Mouse (Mus musculus): Measurements from ENCODE around the gene Zfp46. TPM values are rescaled to one million over a fixed set of nuclear protein-coding genes. Genes with fewer than 3 reads are reported as not detected.
A peak's percentile ranks its signal among the peaks of the same experiment; 100 is the strongest.

Gene Zfp46
- polyA plus RNA-seq, 1 experiment from 2014 or later, result 24.2 TPM

GRCm38 (mm10) chr4:136290781-136291595, 6.5 kb downstream of the Zfp46 start:
- Histone ChIP-seq H3K9ac (ENCODE audit: low read depth, low read length) (no peak overlapping the region), H3K36me3 (ENCODE audit: control insufficient read depth, insufficient read depth, low read length) (peaks cover 81% of the 10 kb centered on the region)
- DNase-seq (ENCODE audit: low spot score), result no peak

GRCm38 (mm10) chr4:136291692-136292091, 7.2 kb downstream of the Zfp46 start:
- no peak overlapping the region for H3K4me2 ChIP-seq (ENCODE audit: low read depth, low read length)
- peaks cover 6% of the 10 kb centered on the region for H3K4me1 ChIP-seq (ENCODE audit: control insufficient read depth, insufficient read depth, low read length)
- no peaks in the 10 kb centered on the region; the same call in 1 of the 2 replicates for H3K9me3 ChIP-seq (ENCODE audit: control insufficient read depth, low read length)
- H3K27me3 ChIP-seq (replicated peaks; ENCODE audit: control insufficient read depth, insufficient read depth, low read length), result peaks cover 10% of the 10 kb centered on the region
- H3K36me3 ChIP-seq (ENCODE audit: control insufficient read depth, insufficient read depth, low read length), result peaks cover 81% of the 10 kb centered on the region
- H3K27ac ChIP-seq (replicated peaks; ENCODE audit: low read depth, low read length), result no peak overlapping the region
- H3K4me3 ChIP-seq (ENCODE audit: low read depth, low read length), result no peak overlapping the region
- WGBS, result 87% methylated on average over 6 of the region's 6 CpGs
- no peak for DNase-seq (ENCODE audit: low spot score)
- ATAC-seq (ENCODE audit: low read depth), result no peak
- H3K9ac ChIP-seq (ENCODE audit: low read depth, low read length), result no peak overlapping the region

More at GRCm38 (mm10) chr4:136290781-136291595, 6.5 kb downstream of the Zfp46 start:
- 69% methylated on average over 39 of the region's 39 CpGs for WGBS
- H3K27me3 ChIP-seq (replicated peaks; ENCODE audit: control insufficient read depth, insufficient read depth, low read length), result peaks cover 10% of the 10 kb centered on the region
- no peak overlapping the region for H3K27ac ChIP-seq (replicated peaks; ENCODE audit: low read depth, low read length)
- H3K9me3 ChIP-seq (ENCODE audit: control insufficient read depth, low read length), result no peaks in the 10 kb centered on the region; the same call in 1 of the 2 replicates
- no peak overlapping the region for H3K4me2 ChIP-seq (ENCODE audit: low read depth, low read length)
- H3K4me3 ChIP-seq (ENCODE audit: low read depth, low read length), result no peak overlapping the region
- ATAC-seq (ENCODE audit: low read depth), result no peak
- peaks cover 11% of the 10 kb centered on the region for H3K4me1 ChIP-seq (ENCODE audit: control insufficient read depth, insufficient read depth, low read length)

GRCm38 (mm10) chr4:136295941-136296340, 11.5 kb downstream of the Zfp46 start:
- ATAC-seq (ENCODE audit: low read depth) (no peak), DNase-seq (ENCODE audit: low spot score) (no peak)
- Histone ChIP-seq H3K9ac (ENCODE audit: low read depth, low read length) (no peak overlapping the region), H3K27ac (replicated peaks; ENCODE audit: low read depth, low read length) (no peak overlapping the region), H3K27me3 (replicated peaks; ENCODE audit: control insufficient read depth, insufficient read depth, low read length) (no peaks in the 10 kb centered on the region), H3K4me2 (ENCODE audit: low read depth, low read length) (no peak overlapping the region), H3K4me3 (ENCODE audit: low read depth, low read length) (no peak overlapping the region), H3K9me3 (ENCODE audit: control insufficient read depth, low read length) (no peaks in the 10 kb centered on the region), H3K4me1 (ENCODE audit: control insufficient read depth, insufficient read depth, low read length) (no peaks in the 10 kb centered on the region), H3K36me3 (ENCODE audit: control insufficient read depth, insufficient read depth, low read length) (peaks cover 40% of the 10 kb centered on the region)
- WGBS, result 68% methylated on average over 7 of the region's 7 CpGs

GRCm38 (mm10) chr4:136302462-136302861, 18.0 kb downstream of the Zfp46 start:
- no peaks in the 10 kb centered on the region for H3K4me1 ChIP-seq (ENCODE audit: control insufficient read depth, insufficient read depth, low read length)
- ATAC-seq (ENCODE audit: low read depth) (no peak), DNase-seq (ENCODE audit: low spot score) (no peak)
- no peak overlapping the region for H3K4me2 ChIP-seq (ENCODE audit: low read depth, low read length)
- 82% methylated on average over 4 of the region's 4 CpGs for WGBS
- H3K27ac ChIP-seq (replicated peaks; ENCODE audit: low read depth, low read length), result no peak overlapping the region
- H3K9me3 ChIP-seq (ENCODE audit: control insufficient read depth, low read length), result no peaks in the 10 kb centered on the region
- H3K4me3 ChIP-seq (ENCODE audit: low read depth, low read length), result no peak overlapping the region
- no peak overlapping the region for H3K9ac ChIP-seq (ENCODE audit: low read depth, low read length)
- no peaks in the 10 kb centered on the region for H3K36me3 ChIP-seq (ENCODE audit: control insufficient read depth, insufficient read depth, low read length)
- H3K27me3 ChIP-seq (replicated peaks; ENCODE audit: control insufficient read depth, insufficient read depth, low read length), result no peaks in the 10 kb centered on the region

- WGBS, result 26% methylated on average over 2 of the region's 2 CpGs
- no peak overlapping the region for H3K27ac ChIP-seq (replicated peaks; ENCODE audit: low read depth, low read length)
- peak; percentile 31 for DNase-seq (ENCODE audit: low spot score)
- no peak overlapping the region for H3K9ac ChIP-seq (ENCODE audit: low read depth, low read length)
- H3K36me3 ChIP-seq (ENCODE audit: control insufficient read depth, insufficient read depth, low read length), result no peaks in the 10 kb centered on the region
- no peaks in the 10 kb centered on the region for H3K27me3 ChIP-seq (replicated peaks; ENCODE audit: control insufficient read depth, insufficient read depth, low read length)
- H3K4me2 ChIP-seq (ENCODE audit: low read depth, low read length), result no peak overlapping the region
- H3K4me1 ChIP-seq (ENCODE audit: control insufficient read depth, insufficient read depth, low read length), result no peaks in the 10 kb centered on the region
- no peak for ATAC-seq (ENCODE audit: low read depth)
- no peaks in the 10 kb centered on the region for H3K9me3 ChIP-seq (ENCODE audit: control insufficient read depth, low read length)
- H3K4me3 ChIP-seq (ENCODE audit: low read depth, low read length), result no peak overlapping the region
Measured at GRCm38 (mm10) chr4:136304181-136304580, 19.7 kb downstream of the Zfp46 start.

GRCm38 (mm10) chr4:136308355-136308754, 23.9 kb downstream of the Zfp46 start:
- 71% methylated on average over 2 of the region's 2 CpGs for WGBS
- DNase-seq (ENCODE audit: low spot score) (no peak), ATAC-seq (ENCODE audit: low read depth) (no peak)
- Histone ChIP-seq H3K4me1 (ENCODE audit: control insufficient read depth, insufficient read depth, low read length) (peaks cover 14% of the 10 kb centered on the region), H3K9ac (ENCODE audit: low read depth, low read length) (no peak overlapping the region), H3K27me3 (replicated peaks; ENCODE audit: control insufficient read depth, insufficient read depth, low read length) (no peaks in the 10 kb centered on the region), H3K36me3 (ENCODE audit: control insufficient read depth, insufficient read depth, low read length) (no peaks in the 10 kb centered on the region), H3K4me2 (ENCODE audit: low read depth, low read length) (no peak overlapping the region), H3K4me3 (ENCODE audit: low read depth, low read length) (no peak overlapping the region), H3K27ac (replicated peaks; ENCODE audit: low read depth, low read length) (no peak overlapping the region), H3K9me3 (ENCODE audit: control insufficient read depth, low read length) (no peaks in the 10 kb centered on the region)

GRCm38 (mm10) chr4:136309780-136310179, 25.3 kb downstream of the Zfp46 start:
- Histone ChIP-seq H3K9ac (ENCODE audit: low read depth, low read length) (peak overlapping the region; percentile 99; the same call in 1 of the 2 replicates), H3K4me1 (ENCODE audit: control insufficient read depth, insufficient read depth, low read length) (peaks cover 25% of the 10 kb centered on the region), H3K4me3 (ENCODE audit: low read depth, low read length) (peak overlapping the region; percentile 98), H3K27ac (replicated peaks; ENCODE audit: low read depth, low read length) (peak overlapping the region; percentile 94), H3K27me3 (replicated peaks; ENCODE audit: control insufficient read depth, insufficient read depth, low read length) (no peaks in the 10 kb centered on the region), H3K36me3 (ENCODE audit: control insufficient read depth, insufficient read depth, low read length) (no peaks in the 10 kb centered on the region), H3K9me3 (ENCODE audit: control insufficient read depth, low read length) (no peaks in the 10 kb centered on the region), H3K4me2 (ENCODE audit: low read depth, low read length) (peak overlapping the region; percentile 61)
- DNase-seq (ENCODE audit: low spot score), result peak; percentile 82
- no peak; the same call in 1 of the 2 replicates for ATAC-seq (ENCODE audit: low read depth)
- WGBS, result 4% methylated on average over 11 of the region's 11 CpGs

- Histone ChIP-seq H3K27ac (replicated peaks; ENCODE audit: low read depth, low read length) (peak within 1 kb of the TSS; percentile 94), H3K36me3 (ENCODE audit: control insufficient read depth, insufficient read depth, low read length) (no peaks in the 10 kb centered on the region), H3K27me3 (replicated peaks; ENCODE audit: control insufficient read depth, insufficient read depth, low read length) (no peaks in the 10 kb centered on the region), H3K4me2 (ENCODE audit: low read depth, low read length) (peak within 1 kb of the TSS; percentile 66), H3K9me3 (ENCODE audit: control insufficient read depth, low read length) (no peaks in the 10 kb centered on the region), H3K4me1 (ENCODE audit: control insufficient read depth, insufficient read depth, low read length) (peaks cover 29% of the 10 kb centered on the region), H3K9ac (ENCODE audit: low read depth, low read length) (peak within 1 kb of the TSS; percentile 99), H3K4me3 (ENCODE audit: low read depth, low read length) (peak within 1 kb of the TSS; percentile 98)
- ATAC-seq (ENCODE audit: low read depth), result peak; percentile 99
- WGBS, result under 1% methylated on average over 33 of the region's 65 CpGs
- peak; percentile 100 for DNase-seq (ENCODE audit: low spot score)
Measured at GRCm38 (mm10) chr4:136310229-136311041, 26.0 kb downstream of the Zfp46 start, which contains the start of gene Hnrnpr. Hnrnpr (plus strand) TSS chr4:136310942.

Measured in embryonic facial prominence, embryonic 14.5 days (tissue).